Mouse (Mus musculus) small intestine, adult 10 weeks (tissue): ENCODE measurements around the gene Olfr1250. TPM values are rescaled to one million over a fixed set of nuclear protein-coding genes. Genes with fewer than 3 reads are reported as not detected.

ENCODE experiments used
- polyA plus RNA-seq: library from polyadenylated mRNA; stranded (reverse); fragments of 350-450 nt; fragmentation: Illumina TruSeq; extraction: RNeasy Lipid Tissue Mini Kit (QIAGEN cat#74804); gene quantifications from one replicate; pipeline ENCODE4 v1.2.3, GENCODE M21; 2014; ENCODE audit warnings: low replicate concordance

Gene Olfr1250
- polyA plus RNA-seq, result not detected

GRCm38 (mm10) chr2:89661367-89661766, at the start of gene Olfr1250:
Gene Olfr1250, minus strand, starts transcription at chr2:89661467.

GRCm38 (mm10) chr2:89671836-89672235, 10.6 kb upstream of the Olfr1250 start, which contains the start of gene Olfr1251:
Gene Olfr1251, minus strand, starts transcription at chr2:89671936.

GRCm38 (mm10) chr2:89634883-89635282, 26.4 kb downstream of the Olfr1250 start, which contains the start of gene Olfr1249:
Gene Olfr1249, minus strand, starts transcription at chr2:89634983.

GRCm38 (mm10) chr2:89618145-89618544, 43.1 kb downstream of the Olfr1250 start, which contains the start of gene Olfr1248:
Gene Olfr1248, minus strand, starts transcription at chr2:89618245.

GRCm38 (mm10) chr2:89614030-89614429, 47.2 kb downstream of the Olfr1250 start, which contains the start of gene Olfr1247:
Gene Olfr1247, minus strand, starts transcription at chr2:89614130.

Other genes starting within 250 kb of the Olfr1250 start
- gene Olfr1239, start 241.1 kb downstream of the Olfr1250 start, polyA plus RNA-seq, result not detected
- not detected for gene Olfr1240, start 218.5 kb downstream of the Olfr1250 start, polyA plus RNA-seq
- not detected for gene Olfr1241, start 174.3 kb downstream of the Olfr1250 start, polyA plus RNA-seq
- not detected for gene Olfr1242, start 163.1 kb downstream of the Olfr1250 start, polyA plus RNA-seq
- gene Olfr1243, start 130.0 kb downstream of the Olfr1250 start, polyA plus RNA-seq, result not detected
- gene Olfr1245, start 83.0 kb downstream of the Olfr1250 start, polyA plus RNA-seq, result not detected
- gene Olfr1246, start 68.3 kb downstream of the Olfr1250 start, polyA plus RNA-seq, result not detected
- not detected for gene Olfr1247, start 47.3 kb downstream of the Olfr1250 start, polyA plus RNA-seq
- gene Olfr1248, start 43.2 kb downstream of the Olfr1250 start, polyA plus RNA-seq, result not detected
- gene Olfr1249, start 26.5 kb downstream of the Olfr1250 start, polyA plus RNA-seq, result not detected
- not detected for gene Olfr1251, start 10.5 kb upstream of the Olfr1250 start, polyA plus RNA-seq
- gene Olfr1252, start 63.5 kb upstream of the Olfr1250 start, polyA plus RNA-seq, result not detected
- not detected for gene Olfr1253, start 95.6 kb upstream of the Olfr1250 start, polyA plus RNA-seq
- gene Olfr1254, start 132.2 kb upstream of the Olfr1250 start, polyA plus RNA-seq, result not detected
- not detected for gene Olfr1255, start 150.6 kb upstream of the Olfr1250 start, polyA plus RNA-seq
- gene Olfr1256, start 180.1 kb upstream of the Olfr1250 start, polyA plus RNA-seq, result not detected
- gene Olfr48, start 186.7 kb upstream of the Olfr1250 start, polyA plus RNA-seq, result not detected
- not detected for gene Olfr1257, start 217.0 kb upstream of the Olfr1250 start, polyA plus RNA-seq